Mouse (Mus musculus) megakaryocyte, embryonic 14.5 days (primary cell): ENCODE measurements around the gene Zfp692.

Source experiments
- FLI1 ChIP-seq: IDR thresholded peaks from 2 replicates; pipeline ENCODE4 v1.6.1; 2012; ENCODE audit warnings: low read length, inconsistent platforms, mixed read lengths
- GATA1 ChIP-seq: IDR thresholded peaks from 3 replicates; pipeline ENCODE4 v1.6.1; 2012; ENCODE audit warnings: mixed read lengths, low read length, inconsistent platforms, borderline replicate concordance

DNA sequence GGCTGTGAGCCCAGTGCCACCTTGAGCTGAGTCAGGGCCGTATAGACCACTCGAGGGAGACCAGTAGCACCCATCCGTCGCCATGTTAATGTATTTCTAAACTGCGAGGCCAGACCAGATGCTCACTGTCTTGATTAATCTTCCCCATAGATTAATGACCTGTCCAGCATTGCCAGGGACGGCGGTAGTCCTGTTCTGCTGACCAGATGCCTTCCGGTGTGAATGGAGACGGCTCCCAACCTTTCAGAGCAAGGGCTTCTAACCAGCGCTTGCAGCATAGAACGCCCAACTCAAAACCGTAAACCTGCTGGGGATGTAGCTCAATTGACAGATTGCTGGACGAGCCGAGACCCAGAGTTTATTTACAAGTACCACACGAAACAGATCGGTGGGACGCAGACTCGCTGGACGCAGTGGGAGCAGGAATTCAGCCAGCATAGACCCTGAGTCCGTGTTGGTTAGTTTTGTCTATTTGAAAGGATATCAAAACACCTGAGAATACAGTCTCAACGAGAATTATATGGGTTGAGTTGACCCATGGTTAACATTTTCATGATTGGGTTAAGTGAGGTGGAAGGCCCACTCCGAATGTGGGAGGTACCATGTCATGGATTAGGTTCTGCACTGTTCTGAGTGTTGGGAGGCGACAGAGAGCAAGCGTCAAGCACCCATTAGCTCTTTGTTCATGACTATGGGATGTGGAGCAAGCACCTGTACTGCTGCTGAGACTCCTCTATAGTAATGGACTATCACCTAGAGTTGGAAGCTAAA, 16.9 kb downstream of the Zfp692 start:
- TF ChIP-seq GATA1 = no peak
- TF ChIP-seq FLI1 = no peak
